Mouse (Mus musculus) testis, adult 2 months (tissue): ENCODE measurements around the gene Wfdc10. TPM values are rescaled to one million over a fixed set of nuclear protein-coding genes. Genes with fewer than 3 reads are reported as not detected.

Experiments used
- H3K27ac ChIP-seq: fragments of 200-500 bp; 2 replicates; pipeline ENCODE4 v1.5.1; 2012; ENCODE audit warnings: low read depth, low read length; ENCODE audit not compliant: control insufficient read depth, insufficient read depth
- H3K27me3 ChIP-seq: fragments of 200-500 bp; 2 replicates; pipeline ENCODE4 v1.6.1; 2012; ENCODE audit warnings: mild to moderate bottlenecking, low read length, moderate library complexity; ENCODE audit not compliant: control insufficient read depth, insufficient read depth
- H3K36me3 ChIP-seq: fragments of 200-500 bp; 2 replicates; pipeline ENCODE4 v1.6.1; 2012; ENCODE audit warnings: mild to moderate bottlenecking, low read length; ENCODE audit not compliant: control insufficient read depth, insufficient read depth
- H3K4me1 ChIP-seq: fragments of 200-500 bp; 2 replicates; pipeline ENCODE4 v1.6.1; 2012; ENCODE audit warnings: low read length; ENCODE audit not compliant: control insufficient read depth, insufficient read depth
- H3K4me3 ChIP-seq: fragments of 200-500 bp; 2 replicates; pipeline ENCODE4 v1.5.1; 2012; ENCODE audit warnings: low read depth, mild to moderate bottlenecking, low read length, moderate library complexity, mixed read lengths; ENCODE audit not compliant: control insufficient read depth
- CTCF ChIP-seq: fragments of 200-500 bp; IDR thresholded peaks from 2 replicates; pipeline ENCODE4 v1.5.1; 2012; ENCODE audit warnings: low read depth, mild to moderate bottlenecking, inconsistent platforms, low read length, moderate library complexity; ENCODE audit not compliant: control insufficient read depth, insufficient read depth, insufficient replicate concordance
- POLR2A ChIP-seq: fragments of 200-500 bp; IDR thresholded peaks from 2 replicates; pipeline ENCODE4 v1.6.1; 2012; ENCODE audit warnings: low read depth, mild to moderate bottlenecking, inconsistent platforms, low read length, moderate library complexity; ENCODE audit not compliant: control insufficient read depth
- polyA plus RNA-seq: library from polyadenylated mRNA; depleted of rRNA; stranded (reverse); fragments of >200 nt; gene quantifications from 2 replicates; pipeline ENCODE4 v1.2.3, GENCODE M21; 2012

Wfdc10 gene
- polyA plus RNA-seq, 1 experiment, result 163 TPM

GRCm38 (mm10) chr2:164641129-164641528 lies 14.7 kb upstream of the Wfdc10 start:
- Histone ChIP-seq H3K27ac (peak overlapping the region; percentile 70), H3K4me1 (peaks cover 4% of the 10 kb centered on the region), H3K4me3 (no peak overlapping the region), H3K36me3 (no peaks in the 10 kb centered on the region), H3K27me3 (no peaks in the 10 kb centered on the region)
- no peak for TF ChIP-seq CTCF
- TF ChIP-seq POLR2A, result no peak

GRCm38 (mm10) chr2:164641881-164642673 lies 13.8 kb upstream of the Wfdc10 start:
- no peaks in the 10 kb centered on the region for H3K36me3 ChIP-seq
- no peak overlapping the region for H3K4me3 ChIP-seq
- TF ChIP-seq CTCF (no peak), POLR2A (no peak)
- no peaks in the 10 kb centered on the region for H3K27me3 ChIP-seq
- peak overlapping the region; percentile 48 for H3K27ac ChIP-seq
- H3K4me1 ChIP-seq, result peaks cover 4% of the 10 kb centered on the region

GRCm38 (mm10) chr2:164656483-164656882 lies 637 bp downstream of the Wfdc10 start, which contains the start of gene Wfdc9:
Gene Wfdc9 (minus strand): TSS chr2:164656583.
- no peaks in the 10 kb centered on the region for H3K36me3 ChIP-seq
- TF ChIP-seq CTCF (no peak), POLR2A (no peak)
- H3K27ac ChIP-seq, result peak within 1 kb of the TSS; percentile 61
- H3K4me1 ChIP-seq, result peaks cover 6% of the 10 kb centered on the region
- peak within 1 kb of the TSS; percentile 82 for H3K4me3 ChIP-seq
- H3K27me3 ChIP-seq, result no peaks in the 10 kb centered on the region

- H3K4me3 ChIP-seq, result no peak overlapping the region
- no peaks in the 10 kb centered on the region for H3K4me1 ChIP-seq
- H3K36me3 ChIP-seq, result no peaks in the 10 kb centered on the region
- H3K27me3 ChIP-seq, result no peaks in the 10 kb centered on the region
- no peak overlapping the region for H3K27ac ChIP-seq
- no peak for TF ChIP-seq POLR2A
- TF ChIP-seq CTCF, result no peak
These were observed 9.0 kb downstream of the Wfdc10 start for GRCm38 (mm10) chr2:164664851-164665250.

- Histone ChIP-seq H3K27me3 (no peaks in the 10 kb centered on the region), H3K27ac (no peak overlapping the region), H3K36me3 (no peaks in the 10 kb centered on the region), H3K4me3 (no peak overlapping the region), H3K4me1 (no peaks in the 10 kb centered on the region)
- no peak for TF ChIP-seq CTCF
- no peak for TF ChIP-seq POLR2A
These were observed 14.4 kb downstream of the Wfdc10 start for GRCm38 (mm10) chr2:164670261-164670660.

- no peaks in the 10 kb centered on the region for H3K36me3 ChIP-seq
- no peaks in the 10 kb centered on the region; the same call in 1 of the 2 replicates for H3K4me1 ChIP-seq
- no peaks in the 10 kb centered on the region for H3K27me3 ChIP-seq
- H3K27ac ChIP-seq, result no peak overlapping the region
- H3K4me3 ChIP-seq, result no peak overlapping the region
- TF ChIP-seq POLR2A (no peak), CTCF (no peak)
These were observed 15.1 kb downstream of the Wfdc10 start for GRCm38 (mm10) chr2:164670938-164671337.

GRCm38 (mm10) chr2:164673987-164674386 lies 18.1 kb downstream of the Wfdc10 start, which contains the start of gene Wfdc11:
Gene Wfdc11 (minus strand): TSS chr2:164674087.
- Histone ChIP-seq H3K36me3 (no peaks in the 10 kb centered on the region), H3K4me3 (no peak within 1 kb of the TSS), H3K27ac (no peak within 1 kb of the TSS), H3K4me1 (peaks cover 8% of the 10 kb centered on the region), H3K27me3 (no peaks in the 10 kb centered on the region)
- TF ChIP-seq CTCF (no peak), POLR2A (no peak)

- Histone ChIP-seq H3K4me1 (peaks cover 12% of the 10 kb centered on the region), H3K27me3 (no peaks in the 10 kb centered on the region), H3K4me3 (no peak overlapping the region), H3K27ac (no peak overlapping the region), H3K36me3 (no peaks in the 10 kb centered on the region)
- TF ChIP-seq CTCF (peak; percentile 87), POLR2A (no peak)
These were observed 20.3 kb downstream of the Wfdc10 start for GRCm38 (mm10) chr2:164676103-164676502.
